Mouse (Mus musculus) lung, postnatal 0 days (tissue): ENCODE results near the gene Os9.
A peak's percentile ranks its signal among the peaks of the same experiment; 100 is the strongest.

Source experiments
- CTCF ChIP-seq: IDR thresholded peaks from 2 replicates; pipeline ENCODE4 v1.5.1; 2016; ENCODE audit warnings: antibody characterized with exemption, mild to moderate bottlenecking
- EP300 ChIP-seq: IDR thresholded peaks from 2 replicates; pipeline ENCODE4 v1.6.1; 2016; ENCODE audit warnings: antibody characterized with exemption, mild to moderate bottlenecking, control low read depth

DNA sequence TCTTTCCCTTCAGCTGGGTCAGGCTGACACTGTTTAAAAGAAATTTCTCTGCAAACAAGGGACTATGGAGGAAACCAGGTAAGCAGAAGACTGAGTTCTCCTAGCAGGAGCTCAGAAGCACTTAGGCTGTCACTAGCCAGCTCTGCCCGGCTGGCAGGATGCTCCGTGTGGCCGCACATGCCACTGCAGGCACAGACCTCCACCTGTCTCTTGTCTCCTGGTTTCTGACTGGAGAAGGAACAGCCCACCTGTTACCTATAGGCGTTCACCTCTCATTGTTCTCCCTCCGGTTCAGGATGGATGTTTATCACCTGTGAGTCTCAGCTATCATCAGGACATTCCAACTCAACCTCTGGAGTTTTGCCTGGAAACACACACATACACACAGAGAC lies 37.0 kb downstream of the Os9 start:
- TF ChIP-seq CTCF: peak; percentile 11; the same call in 1 of the 2 replicates
- TF ChIP-seq EP300: no peak
